Mouse (Mus musculus) embryonic facial prominence, embryonic 10.5 days (tissue): ENCODE measurements around the gene Ccdc6. TPM values are rescaled to one million over a fixed set of nuclear protein-coding genes. Genes with fewer than 3 reads are reported as not detected.

Experiments used
- DNase-seq: peaks from one replicate; pipeline ENCODE4 v3.0.0-alpha.2; 2017; ENCODE audit warnings: low spot score
- H3K27ac ChIP-seq: fragments of 300-500 bp; sonication (generic); replicated peaks from 2 replicates; pipeline ENCODE4 v1.5.1; 2016; ENCODE audit warnings: mild to moderate bottlenecking
- H3K27me3 ChIP-seq: fragments of 300-500 bp; sonication (generic); replicated peaks from 2 replicates; pipeline ENCODE4 v1.6.1; 2016; ENCODE audit warnings: low read depth, mild to moderate bottlenecking; ENCODE audit not compliant: poor library complexity, severe bottlenecking
- H3K36me3 ChIP-seq: fragments of 300-500 bp; sonication (generic); replicated peaks from 2 replicates; pipeline ENCODE4 v1.6.1; 2016; ENCODE audit warnings: mild to moderate bottlenecking, moderate library complexity
- H3K4me1 ChIP-seq: fragments of 300-500 bp; sonication (generic); 2 replicates; pipeline ENCODE4 v1.6.1; 2016
- H3K4me3 ChIP-seq: fragments of 300-500 bp; sonication (generic); 2 replicates; pipeline ENCODE4 v1.5.1; 2016; ENCODE audit warnings: mild to moderate bottlenecking, moderate library complexity
- H3K9me3 ChIP-seq: fragments of 300-500 bp; sonication (generic); 2 replicates; pipeline ENCODE4 v1.6.1; 2016; ENCODE audit warnings: mild to moderate bottlenecking
- WGBS: fragments of 180-500 bp; shearing (Covaris S2); methylation state at CpG from one replicate; pipeline ENCODE4 v1.1.7; 2016; 5-methylcytosine and 5-hydroxymethylcytosine counted together
- polyA plus RNA-seq: library from polyadenylated mRNA; unstranded; fragments of >200 nt; fragmentation: Nextera tagmentation; extraction: Ambion mirVana; gene quantifications from 2 replicates; pipeline ENCODE4 v1.2.1, GENCODE M21; 2016

Ccdc6 gene
- polyA plus RNA-seq, 1 experiment from 2014 or later: 19.9 TPM

GRCm38 (mm10) chr10:70120671-70121405 lies 23.9 kb downstream of the Ccdc6 start:
- 80% methylated on average over 17 of the region's 17 CpGs for WGBS
- H3K4me1 ChIP-seq: peaks cover 37% of the 10 kb centered on the region
- DNase-seq: no peak
- peak overlapping the region; percentile 45 for H3K27ac ChIP-seq
- peaks cover 10% of the 10 kb centered on the region for H3K36me3 ChIP-seq
- H3K4me3 ChIP-seq: no peak overlapping the region
- H3K9me3 ChIP-seq: no peaks in the 10 kb centered on the region
- H3K27me3 ChIP-seq: no peaks in the 10 kb centered on the region

DNA sequence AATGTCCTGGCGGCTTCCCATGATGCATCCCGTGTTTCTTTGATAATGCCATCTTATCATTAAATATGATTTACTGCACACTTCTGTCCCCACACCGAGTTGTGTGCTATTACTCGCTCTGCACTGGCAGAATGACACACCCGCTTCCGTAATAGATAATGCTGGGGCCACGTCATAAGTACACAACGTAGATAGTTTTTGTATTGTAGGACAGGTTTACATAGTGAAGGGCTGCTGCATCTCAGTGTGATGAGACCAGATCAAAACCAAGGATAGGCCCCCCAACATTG lies 24.4 kb downstream of the Ccdc6 start:
- no peak for DNase-seq
- H3K9me3 ChIP-seq: no peaks in the 10 kb centered on the region
- WGBS: 90% methylated on average over 8 of the region's 8 CpGs
- H3K4me3 ChIP-seq: no peak overlapping the region
- H3K27ac ChIP-seq: no peak overlapping the region
- no peaks in the 10 kb centered on the region for H3K27me3 ChIP-seq
- peaks cover 5% of the 10 kb centered on the region; the same call in 1 of the 2 replicates for H3K36me3 ChIP-seq
- peaks cover 37% of the 10 kb centered on the region for H3K4me1 ChIP-seq

GRCm38 (mm10) chr10:70123454-70123853 lies 26.5 kb downstream of the Ccdc6 start:
- Histone ChIP-seq H3K36me3 (0 out of 2 replicates have a peak, but pooled peaks cover 4% of the 10 kb centered on the region), H3K4me3 (no peak overlapping the region), H3K27me3 (no peaks in the 10 kb centered on the region), H3K4me1 (peaks cover 39% of the 10 kb centered on the region), H3K27ac (no peak overlapping the region), H3K9me3 (no peaks in the 10 kb centered on the region)
- DNase-seq: no peak
- 96% methylated on average over 2 of the region's 2 CpGs for WGBS

DNA sequence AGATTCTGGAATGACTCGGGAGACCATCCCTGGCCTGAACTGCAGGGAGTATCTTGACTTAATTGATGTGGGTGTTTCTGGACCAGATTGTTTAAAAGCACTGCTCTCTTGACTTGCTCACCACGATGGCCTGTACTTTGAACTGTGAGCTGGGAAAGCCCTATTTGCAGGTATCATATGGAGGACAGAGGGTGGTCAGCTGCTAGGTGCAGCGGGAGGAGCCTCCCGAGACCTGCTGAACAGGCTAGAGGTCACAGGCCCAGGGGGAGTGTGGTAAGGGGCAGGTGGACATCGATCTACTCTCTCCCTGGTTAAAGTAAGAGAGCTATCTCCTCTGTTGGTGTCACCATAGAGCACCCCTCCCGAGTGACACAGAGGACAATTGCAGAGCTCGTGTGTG lies 28.6 kb downstream of the Ccdc6 start:
- Histone ChIP-seq H3K27ac (no peak overlapping the region), H3K27me3 (no peaks in the 10 kb centered on the region), H3K36me3 (0 out of 2 replicates have a peak, but pooled peaks cover 4% of the 10 kb centered on the region), H3K9me3 (no peaks in the 10 kb centered on the region), H3K4me1 (peaks cover 21% of the 10 kb centered on the region), H3K4me3 (no peak overlapping the region)
- WGBS: 84% methylated on average over 7 of the region's 7 CpGs
- DNase-seq: no peak

DNA sequence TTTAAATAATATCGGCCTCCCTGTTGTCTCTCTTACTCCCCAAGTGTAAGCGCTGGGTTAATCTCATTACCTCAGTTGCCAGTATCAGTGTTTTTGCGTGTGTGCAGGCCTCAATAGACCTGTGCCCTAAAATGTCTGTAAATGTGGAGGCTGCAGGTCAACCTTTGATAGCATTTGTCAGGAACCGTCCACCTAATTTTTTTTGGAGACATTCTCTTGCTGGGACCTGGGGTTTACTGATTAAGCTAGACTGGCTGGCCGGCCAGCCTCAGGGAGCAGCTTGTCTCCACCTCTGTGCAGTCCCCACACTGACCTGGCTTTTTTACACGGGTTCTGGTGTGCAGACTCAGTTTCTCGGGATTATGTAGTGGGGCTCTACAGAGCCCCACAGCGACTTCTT lies 30.4 kb downstream of the Ccdc6 start:
- H3K4me3 ChIP-seq: no peak overlapping the region
- H3K4me1 ChIP-seq: peaks cover 12% of the 10 kb centered on the region
- H3K9me3 ChIP-seq: no peaks in the 10 kb centered on the region
- H3K27me3 ChIP-seq: no peaks in the 10 kb centered on the region
- DNase-seq: no peak
- 80% methylated on average over 8 of the region's 8 CpGs for WGBS
- 0 out of 2 replicates have a peak, but pooled peaks cover 4% of the 10 kb centered on the region for H3K36me3 ChIP-seq
- H3K27ac ChIP-seq: no peak overlapping the region

DNA sequence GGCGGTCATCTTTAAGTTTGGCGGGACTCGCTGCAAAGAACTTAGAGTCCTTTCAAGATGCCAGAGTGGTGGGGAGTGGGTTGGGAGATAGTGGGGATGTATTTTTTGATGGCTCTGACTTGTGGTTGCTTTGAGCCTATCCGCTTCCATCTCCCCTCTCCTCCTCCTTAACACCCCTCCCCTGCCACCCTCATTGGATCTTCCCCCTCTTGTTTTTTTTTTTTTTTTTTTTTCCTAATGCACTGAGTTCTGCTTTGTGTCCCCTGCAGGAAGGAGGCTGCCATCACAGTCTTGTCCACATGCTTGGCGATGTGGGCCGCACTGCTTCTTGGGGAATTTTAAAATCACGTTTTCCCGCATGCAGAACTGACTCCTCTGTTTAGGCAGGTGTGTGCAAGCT lies 31.5 kb downstream of the Ccdc6 start:
- Histone ChIP-seq H3K4me3 (no peak overlapping the region), H3K27ac (no peak overlapping the region), H3K27me3 (no peaks in the 10 kb centered on the region), H3K9me3 (no peaks in the 10 kb centered on the region), H3K4me1 (peaks cover 17% of the 10 kb centered on the region), H3K36me3 (0 out of 2 replicates have a peak, but pooled peaks cover 1% of the 10 kb centered on the region)
- no peak for DNase-seq
- 94% methylated on average over 8 of the region's 8 CpGs for WGBS

DNA sequence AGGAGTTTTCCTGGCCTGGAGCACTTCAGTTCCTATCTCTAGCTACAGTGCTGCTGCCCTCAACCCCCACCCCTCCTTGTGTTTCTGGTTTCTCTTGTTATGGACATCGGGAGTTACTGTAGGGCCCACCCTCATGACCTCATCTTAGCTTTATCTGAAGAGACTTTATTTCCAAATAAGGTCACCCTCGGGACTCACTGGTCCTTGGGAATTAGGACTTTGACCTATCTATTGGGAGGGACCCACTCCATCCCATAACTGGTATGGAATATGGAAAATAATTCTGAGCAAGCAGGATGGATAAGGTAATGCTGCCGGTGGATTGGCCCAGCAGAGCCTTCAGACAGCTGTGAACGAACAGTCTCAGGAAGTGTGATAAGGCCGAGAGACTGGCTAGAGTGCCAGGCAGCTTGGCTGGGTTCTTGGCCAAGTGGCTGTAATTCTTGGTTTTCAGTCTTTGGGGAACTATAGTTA lies 35.2 kb downstream of the Ccdc6 start:
- peaks cover 12% of the 10 kb centered on the region for H3K4me1 ChIP-seq
- H3K9me3 ChIP-seq: no peaks in the 10 kb centered on the region
- H3K27me3 ChIP-seq: no peaks in the 10 kb centered on the region
- H3K36me3 ChIP-seq: peaks cover 8% of the 10 kb centered on the region; the same call in 1 of the 2 replicates
- DNase-seq: no peak
- WGBS: 85% methylated on average over 5 of the region's 5 CpGs
- H3K4me3 ChIP-seq: no peak overlapping the region
- H3K27ac ChIP-seq: no peak overlapping the region

GRCm38 (mm10) chr10:70132714-70133113 lies 35.8 kb downstream of the Ccdc6 start:
- WGBS: 88% methylated on average over 6 of the region's 6 CpGs
- no peak for DNase-seq
- Histone ChIP-seq H3K9me3 (no peaks in the 10 kb centered on the region), H3K27me3 (no peaks in the 10 kb centered on the region), H3K27ac (no peak overlapping the region), H3K4me3 (no peak overlapping the region), H3K4me1 (peaks cover 6% of the 10 kb centered on the region), H3K36me3 (peaks cover 8% of the 10 kb centered on the region; the same call in 1 of the 2 replicates)

GRCm38 (mm10) chr10:70133188-70133587 lies 36.3 kb downstream of the Ccdc6 start:
- Histone ChIP-seq H3K9me3 (no peaks in the 10 kb centered on the region), H3K4me1 (peaks cover 7% of the 10 kb centered on the region; the same call in 1 of the 2 replicates), H3K4me3 (no peak overlapping the region), H3K27me3 (no peaks in the 10 kb centered on the region), H3K36me3 (peaks cover 8% of the 10 kb centered on the region; the same call in 1 of the 2 replicates), H3K27ac (no peak overlapping the region)
- no peak for DNase-seq
- 82% methylated on average over 6 of the region's 6 CpGs for WGBS

- 82% methylated on average over 5 of the region's 5 CpGs for WGBS
- Histone ChIP-seq H3K27ac (no peak overlapping the region), H3K36me3 (peaks cover 17% of the 10 kb centered on the region; the same call in 1 of the 2 replicates), H3K4me3 (no peak overlapping the region), H3K4me1 (peaks cover 19% of the 10 kb centered on the region), H3K9me3 (no peaks in the 10 kb centered on the region), H3K27me3 (no peaks in the 10 kb centered on the region)
- DNase-seq: no peak
These were observed 38.8 kb downstream of the Ccdc6 start for GRCm38 (mm10) chr10:70135680-70136079.

DNA sequence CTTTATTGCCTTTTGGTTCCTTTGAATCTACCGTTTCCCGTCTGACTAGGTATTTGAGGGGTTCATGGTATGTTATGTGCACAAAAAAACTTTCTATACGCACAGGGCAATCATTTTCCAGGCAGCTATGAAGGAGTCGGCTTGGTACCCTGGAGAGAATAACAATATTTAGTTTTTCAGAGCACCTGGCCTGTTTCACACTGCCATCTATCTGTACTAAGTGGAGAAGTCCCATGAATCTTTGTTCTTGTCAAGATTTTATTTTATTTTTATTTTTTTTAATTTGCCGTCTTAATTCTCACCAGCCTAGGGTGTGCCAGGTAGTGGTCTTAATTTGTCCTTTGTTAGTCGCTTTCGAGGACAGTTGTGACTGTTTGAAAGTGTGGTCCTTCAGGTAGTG lies 40.7 kb downstream of the Ccdc6 start:
- Histone ChIP-seq H3K9me3 (no peaks in the 10 kb centered on the region), H3K27ac (no peak overlapping the region), H3K4me3 (no peak overlapping the region), H3K4me1 (peaks cover 19% of the 10 kb centered on the region), H3K36me3 (peaks cover 22% of the 10 kb centered on the region), H3K27me3 (no peaks in the 10 kb centered on the region)
- 93% methylated on average over 7 of the region's 7 CpGs for WGBS
- DNase-seq: no peak

DNA sequence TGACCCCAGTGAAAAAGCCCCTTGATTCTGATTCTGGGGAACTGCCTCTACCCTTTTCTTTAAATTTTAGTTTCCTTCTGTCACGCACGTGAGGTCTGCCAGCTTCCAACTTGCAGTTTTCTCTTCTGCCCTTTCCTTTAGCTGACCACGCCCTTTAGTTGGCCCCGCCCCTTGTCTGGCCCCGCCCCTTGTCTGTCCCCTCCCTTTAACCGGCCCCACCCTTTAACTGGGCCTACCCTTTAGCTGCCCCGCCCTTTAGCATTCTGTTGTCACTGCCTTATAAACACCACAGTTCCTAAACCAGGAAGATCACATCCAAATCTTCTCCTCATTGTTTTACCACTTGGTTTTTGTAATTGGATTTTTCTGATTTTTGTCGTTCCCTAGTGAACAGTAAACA lies 41.2 kb downstream of the Ccdc6 start:
- no peak overlapping the region for H3K27ac ChIP-seq

GRCm38 (mm10) chr10:70139368-70139767 lies 42.4 kb downstream of the Ccdc6 start:
- WGBS: 72% methylated on average over 6 of the region's 6 CpGs
- H3K4me1 ChIP-seq: peaks cover 14% of the 10 kb centered on the region
- no peaks in the 10 kb centered on the region for H3K27me3 ChIP-seq
- DNase-seq: no peak
- H3K36me3 ChIP-seq: peaks cover 39% of the 10 kb centered on the region
- H3K4me3 ChIP-seq: no peak overlapping the region
- no peaks in the 10 kb centered on the region for H3K9me3 ChIP-seq
- no peak overlapping the region for H3K27ac ChIP-seq

More for the DNA sequence above, 41.2 kb downstream of the Ccdc6 start:
- WGBS: 69% methylated on average over 8 of the region's 8 CpGs
- Histone ChIP-seq H3K9me3 (no peaks in the 10 kb centered on the region), H3K27me3 (no peaks in the 10 kb centered on the region), H3K36me3 (peaks cover 27% of the 10 kb centered on the region), H3K4me1 (peaks cover 17% of the 10 kb centered on the region), H3K4me3 (no peak overlapping the region)
- no peak for DNase-seq
